Mouse (Mus musculus) spleen, adult 2 months (tissue): ENCODE results near the gene Yipf3. TPM values are rescaled to one million over a fixed set of nuclear protein-coding genes. Genes with fewer than 3 reads are reported as not detected.

ENCODE experiments used
- DNase-seq, 2 experiments: peaks; one replicate each; pipeline versions ENCODE4 v3.0.0 to v3.0.0-alpha.2; 2012 to 2021; ENCODE audit warnings: low spot score in 2 of 2, low read depth in 1 of 2
- H3K27ac ChIP-seq: fragments of 200-500 bp; 2 replicates; pipeline ENCODE4 v1.5.1; 2012; ENCODE audit warnings: low read length, inconsistent platforms; ENCODE audit not compliant: insufficient read depth
- H3K27me3 ChIP-seq: fragments of 200-500 bp; 2 replicates; pipeline ENCODE4 v1.6.1; 2012; ENCODE audit warnings: mild to moderate bottlenecking, moderate library complexity, low read length, inconsistent platforms; ENCODE audit not compliant: control insufficient read depth, insufficient read depth
- H3K36me3 ChIP-seq: fragments of 200-500 bp; 2 replicates; pipeline ENCODE4 v1.6.1; 2012; ENCODE audit warnings: mild to moderate bottlenecking, low read length, inconsistent platforms; ENCODE audit not compliant: control insufficient read depth, insufficient read depth
- H3K4me1 ChIP-seq: fragments of 200-500 bp; 2 replicates; pipeline ENCODE4 v1.6.1; 2011; ENCODE audit warnings: inconsistent platforms; ENCODE audit not compliant: control insufficient read depth, insufficient read depth, insufficient read length
- H3K4me3 ChIP-seq: fragments of 200-500 bp; 2 replicates; pipeline ENCODE4 v1.5.1; 2011; ENCODE audit warnings: mild to moderate bottlenecking, inconsistent platforms; ENCODE audit not compliant: insufficient read depth, insufficient read length; ENCODE audit errors: extremely low read depth
- CTCF ChIP-seq: fragments of 200-500 bp; IDR thresholded peaks from 2 replicates; pipeline ENCODE4 v1.5.1; 2011; ENCODE audit warnings: mild to moderate bottlenecking, inconsistent platforms; ENCODE audit not compliant: insufficient read depth, insufficient read length, insufficient replicate concordance; ENCODE audit errors: extremely low read depth
- POLR2A ChIP-seq: fragments of 200-500 bp; IDR thresholded peaks from 2 replicates; pipeline ENCODE4 v1.6.1; 2011; ENCODE audit warnings: low read depth, low read length, inconsistent platforms
- WGBS: fragments of 180-500 bp; shearing (Covaris S2); methylation state at CpG from one replicate; pipeline ENCODE4 v1.1.7; 2018; 5-methylcytosine and 5-hydroxymethylcytosine counted together
- polyA plus RNA-seq: library from polyadenylated mRNA; depleted of rRNA; stranded (reverse); fragments of >200 nt; gene quantifications from 2 replicates; pipeline ENCODE4 v1.2.3, GENCODE M21; 2012

Gene Yipf3
- polyA plus RNA-seq, 1 experiment = 128 TPM

DNA sequence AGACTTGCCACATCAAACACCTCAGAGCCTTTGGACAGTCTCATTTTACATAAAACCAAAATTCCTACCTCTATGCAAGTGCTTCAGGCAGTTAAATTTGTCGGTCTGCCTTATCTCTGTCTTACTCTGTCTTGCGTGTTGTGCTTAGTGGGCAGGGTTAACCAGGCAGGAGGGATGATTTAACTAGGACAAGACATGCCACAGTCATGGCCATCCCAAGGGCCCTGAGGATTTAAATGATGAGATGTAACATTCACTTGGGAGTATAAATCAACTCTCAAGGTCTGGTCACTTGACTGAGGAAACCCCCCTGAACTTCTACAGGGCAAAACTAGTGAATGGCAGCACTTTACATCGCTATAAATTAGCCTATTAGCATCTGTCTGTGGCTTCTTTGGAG lies 26.3 kb upstream of the Yipf3 start:
- WGBS = 91% methylated on average over 3 of the region's 3 CpGs
- Histone ChIP-seq H3K27ac (no peak overlapping the region), H3K27me3 (no peaks in the 10 kb centered on the region), H3K4me3 (no peak overlapping the region), H3K4me1 (no peaks in the 10 kb centered on the region), H3K36me3 (peaks cover 54% of the 10 kb centered on the region)
- no peak for TF ChIP-seq POLR2A
- TF ChIP-seq CTCF = no peak
- DNase-seq = no peak

DNA sequence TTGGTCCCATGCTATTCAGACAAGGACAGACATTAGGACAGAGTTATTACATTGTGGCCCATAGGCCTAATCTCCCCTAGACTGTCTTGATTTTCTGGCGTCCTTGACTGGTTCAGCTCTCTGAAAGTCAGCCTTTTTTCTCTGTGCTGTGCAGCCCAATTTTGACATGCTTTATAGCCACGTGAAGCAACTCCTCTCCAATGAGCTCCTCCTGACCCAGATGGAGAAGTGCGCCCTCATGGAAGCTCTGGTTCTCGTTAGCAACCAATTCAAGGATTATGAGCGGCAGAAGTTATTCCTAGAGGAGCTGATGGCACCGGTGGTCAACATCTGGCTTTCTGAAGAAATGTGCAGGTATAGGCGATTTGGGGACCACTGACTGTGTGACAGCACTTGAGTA lies 20.3 kb upstream of the Yipf3 start:
- peaks cover 52% of the 10 kb centered on the region for H3K36me3 ChIP-seq
- 93% methylated on average over 7 of the region's 7 CpGs for WGBS

DNA sequence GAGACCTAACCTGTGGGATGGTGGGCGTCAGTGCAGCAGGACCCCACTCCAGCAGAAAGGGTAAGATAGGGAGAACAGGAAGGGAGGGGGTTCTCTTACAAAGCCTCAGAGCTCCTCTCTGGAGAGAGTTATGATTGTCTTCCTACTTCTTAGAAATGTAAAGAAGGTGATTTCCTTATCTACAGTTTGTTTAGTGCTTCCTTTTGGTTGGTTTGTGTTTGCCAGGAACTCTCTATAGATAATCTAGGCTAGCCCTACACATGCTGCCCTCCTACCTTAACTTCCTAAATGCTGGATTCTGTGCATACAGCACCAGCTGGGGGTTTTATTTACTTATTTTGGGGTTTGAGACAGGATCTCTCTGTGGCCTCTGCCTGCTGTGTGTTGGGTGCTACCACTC lies 11.8 kb upstream of the Yipf3 start:
- peaks cover 35% of the 10 kb centered on the region for H3K36me3 ChIP-seq

More for the DNA sequence above, 20.3 kb upstream of the Yipf3 start:
- Histone ChIP-seq H3K4me1 (no peaks in the 10 kb centered on the region), H3K27me3 (no peaks in the 10 kb centered on the region), H3K27ac (no peak overlapping the region), H3K4me3 (no peak overlapping the region)
- DNase-seq = no peak
- TF ChIP-seq POLR2A (no peak), CTCF (no peak)

DNA sequence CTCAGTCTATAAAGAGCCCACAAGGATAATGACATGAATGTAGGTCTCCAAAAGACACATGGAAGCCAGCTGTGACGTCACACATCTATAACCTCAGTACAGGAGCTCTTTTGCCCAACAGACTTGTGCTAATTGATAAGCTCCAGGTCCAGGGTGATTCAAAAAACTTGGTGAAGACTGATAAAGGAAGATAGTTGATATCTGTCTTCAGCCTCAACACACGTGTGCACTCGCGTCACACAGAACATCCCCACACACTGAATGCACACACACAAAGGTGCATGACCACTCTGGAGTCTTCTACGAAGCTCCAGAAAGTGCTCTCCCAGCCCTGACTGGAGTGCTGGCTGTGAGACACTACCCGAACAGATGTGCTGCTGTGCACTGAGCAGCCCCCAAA lies 10.8 kb upstream of the Yipf3 start:
- no peaks in the 10 kb centered on the region for H3K4me1 ChIP-seq
- TF ChIP-seq CTCF (no peak), POLR2A (no peak)
- H3K36me3 ChIP-seq = peaks cover 38% of the 10 kb centered on the region
- WGBS = 84% methylated on average over 6 of the region's 6 CpGs
- H3K27ac ChIP-seq = no peak overlapping the region
- no peak for DNase-seq
- no peaks in the 10 kb centered on the region for H3K27me3 ChIP-seq
- no peak overlapping the region for H3K4me3 ChIP-seq

More for the DNA sequence above, 11.8 kb upstream of the Yipf3 start:
- 91% methylated on average over 1 of the region's 1 CpGs for WGBS
- TF ChIP-seq POLR2A = no peak
- no peak for TF ChIP-seq CTCF
- Histone ChIP-seq H3K27me3 (no peaks in the 10 kb centered on the region), H3K27ac (no peak overlapping the region), H3K4me1 (no peaks in the 10 kb centered on the region), H3K4me3 (no peak overlapping the region)
- no peak for DNase-seq

DNA sequence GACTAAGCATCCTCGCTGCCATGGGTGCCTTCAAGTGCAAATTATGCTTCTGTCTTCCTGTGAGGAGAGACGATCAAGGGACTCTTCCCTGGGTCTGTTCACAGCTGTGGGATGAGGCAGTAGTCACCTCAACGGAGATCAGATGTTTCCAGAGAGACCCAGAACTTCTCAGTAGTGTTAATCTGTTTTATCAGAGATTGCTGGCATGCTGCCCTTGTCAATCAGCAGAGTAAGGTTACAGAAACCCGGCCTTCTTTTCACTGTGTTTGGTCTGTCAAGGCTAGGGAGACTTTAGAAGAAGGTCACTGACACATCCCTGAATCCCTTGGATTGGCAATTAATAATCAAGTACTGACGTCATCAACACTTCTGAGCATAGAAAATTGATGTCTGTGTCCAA lies 10.4 kb upstream of the Yipf3 start:
- Histone ChIP-seq H3K27ac (no peak overlapping the region), H3K27me3 (no peaks in the 10 kb centered on the region), H3K4me3 (no peak overlapping the region), H3K4me1 (no peaks in the 10 kb centered on the region), H3K36me3 (peaks cover 42% of the 10 kb centered on the region)
- no peak for TF ChIP-seq POLR2A
- no peak for TF ChIP-seq CTCF
- 84% methylated on average over 5 of the region's 5 CpGs for WGBS
- no peak for DNase-seq

DNA sequence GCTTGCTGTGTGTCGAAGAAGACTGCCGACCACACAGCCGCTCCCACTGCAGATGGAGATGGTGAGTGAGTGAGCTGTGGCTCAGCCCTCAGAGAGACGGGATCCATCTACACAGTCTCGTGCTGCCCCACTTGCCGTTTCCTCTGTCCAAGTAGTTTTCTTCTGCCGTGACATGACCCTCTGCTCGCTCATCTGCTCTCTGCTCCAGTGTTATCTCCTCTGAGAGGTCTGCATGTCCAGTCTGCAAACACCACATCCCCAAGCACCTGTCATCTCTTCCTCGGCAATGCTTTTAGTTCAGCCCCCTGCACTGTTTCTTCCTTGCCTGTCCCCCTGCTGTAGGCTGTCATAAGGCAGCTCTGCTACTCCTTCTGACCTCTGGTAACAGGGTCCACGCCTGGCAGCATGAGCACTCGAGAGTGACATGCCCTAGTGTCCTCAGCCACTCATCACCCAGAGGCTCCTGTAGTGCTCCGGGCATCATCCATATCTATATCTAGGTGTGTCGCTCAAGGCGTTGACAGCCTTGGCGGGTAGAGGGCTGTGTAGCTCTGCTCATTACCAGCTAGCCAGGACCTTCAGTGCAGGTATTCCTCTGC lies 8.3 kb upstream of the Yipf3 start:
- WGBS = 94% methylated on average over 15 of the region's 15 CpGs
- TF ChIP-seq CTCF (no peak), POLR2A (no peak)
- H3K4me1 ChIP-seq = no peaks in the 10 kb centered on the region
- H3K27ac ChIP-seq = no peak overlapping the region
- DNase-seq = no peak
- no peaks in the 10 kb centered on the region for H3K27me3 ChIP-seq
- peaks cover 52% of the 10 kb centered on the region for H3K36me3 ChIP-seq
- H3K4me3 ChIP-seq = no peak overlapping the region

DNA sequence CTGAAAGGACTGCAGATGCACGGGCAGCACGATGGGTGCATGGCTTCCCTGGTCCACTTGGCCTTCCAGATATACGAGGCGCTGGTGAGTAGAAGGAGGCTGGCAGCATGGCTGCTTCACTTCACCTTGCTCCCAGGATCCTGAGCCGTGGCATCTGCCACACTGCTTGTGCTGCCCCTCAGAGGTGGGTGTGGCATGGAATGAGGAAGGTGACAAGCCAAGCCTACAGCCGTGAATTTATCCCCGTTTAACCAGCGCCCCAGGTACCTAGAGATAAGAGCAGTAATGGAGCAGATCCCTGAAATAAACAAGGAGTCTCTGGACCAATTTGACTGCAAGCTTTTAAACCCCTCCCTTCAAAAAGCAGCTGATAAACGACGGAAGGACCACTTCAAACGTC lies 6.4 kb upstream of the Yipf3 start:
- no peaks in the 10 kb centered on the region for H3K4me1 ChIP-seq
- 86% methylated on average over 11 of the region's 11 CpGs for WGBS
- DNase-seq = no peak
- no peaks in the 10 kb centered on the region for H3K27me3 ChIP-seq
- TF ChIP-seq CTCF (no peak), POLR2A (no peak)
- no peak overlapping the region for H3K27ac ChIP-seq
- H3K36me3 ChIP-seq = peaks cover 54% of the 10 kb centered on the region
- H3K4me3 ChIP-seq = no peak overlapping the region

DNA sequence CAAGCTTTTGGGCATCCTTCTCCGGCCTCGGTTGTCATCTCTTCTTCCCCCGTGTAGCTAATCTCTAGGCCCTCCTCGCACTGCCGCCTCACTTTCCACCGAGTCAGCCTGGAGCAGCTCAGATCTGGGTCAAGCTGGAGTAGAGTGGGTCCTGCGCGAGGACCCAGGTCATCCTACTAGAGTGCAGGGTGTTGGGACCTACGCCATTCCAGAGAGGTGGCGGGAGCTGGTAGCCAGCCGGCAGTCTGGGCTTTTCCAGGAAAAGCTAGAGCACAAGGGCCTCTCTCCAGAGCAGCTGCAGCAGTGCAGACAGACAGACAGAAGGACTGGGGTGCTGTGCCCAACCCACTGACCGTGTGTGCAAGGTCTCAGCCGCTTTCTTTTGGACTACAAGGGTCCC lies 5.6 kb upstream of the Yipf3 start:
- Histone ChIP-seq H3K4me1 (no peaks in the 10 kb centered on the region; the same call in 1 of the 2 replicates), H3K27ac (no peak overlapping the region), H3K36me3 (peaks cover 47% of the 10 kb centered on the region), H3K27me3 (no peaks in the 10 kb centered on the region), H3K4me3 (no peak overlapping the region)
- TF ChIP-seq CTCF (no peak), POLR2A (no peak)
- WGBS = 91% methylated on average over 13 of the region's 13 CpGs
- no peak for DNase-seq
